Mouse (Mus musculus) kidney, adult 2 months (tissue): ENCODE data around the gene Anln.

Experiments used
- CTCF ChIP-seq: fragments of 200-500 bp; conservative IDR thresholded peaks from 2 replicates; pipeline ENCODE4 v1.5.1; 2011; ENCODE audit warnings: low read depth, mild to moderate bottlenecking, control low read depth, low read length, moderate library complexity, mixed read lengths; ENCODE audit not compliant: insufficient read depth, insufficient read length
- POLR2A ChIP-seq: fragments of 200-500 bp; IDR thresholded peaks from one replicate; pipeline ENCODE4 v1.6.1; 2011; ENCODE audit warnings: low read depth, low read length, control low read depth

DNA sequence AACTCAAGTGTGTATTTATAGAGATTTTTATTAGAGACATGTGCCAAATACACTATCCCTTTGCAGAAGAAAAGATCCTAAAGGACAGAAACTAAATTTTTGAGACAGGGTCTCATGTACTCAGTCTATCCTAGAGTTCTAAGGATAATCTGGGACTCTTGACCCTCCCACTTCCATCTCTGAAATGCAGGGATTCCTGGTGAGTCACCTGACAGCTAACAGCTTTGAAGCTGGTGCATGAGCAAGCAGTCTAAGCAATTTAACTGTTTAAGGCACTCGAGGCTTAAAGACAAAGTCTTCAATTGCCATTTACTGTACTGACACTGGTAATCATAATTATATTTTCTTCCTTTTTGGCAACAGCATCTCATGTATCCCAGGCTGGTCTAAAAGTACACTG, 33.6 kb upstream of the Anln start:
- TF ChIP-seq POLR2A, result no peak
- TF ChIP-seq CTCF, result no peak
